Mouse (Mus musculus) kidney, adult 11 months (tissue): ENCODE measurements around the gene Abhd17c.

Experiments used
- DNase-seq: peaks from one replicate; pipeline ENCODE4 v3.0.0; 2022

The Abhd17c gene

DNA sequence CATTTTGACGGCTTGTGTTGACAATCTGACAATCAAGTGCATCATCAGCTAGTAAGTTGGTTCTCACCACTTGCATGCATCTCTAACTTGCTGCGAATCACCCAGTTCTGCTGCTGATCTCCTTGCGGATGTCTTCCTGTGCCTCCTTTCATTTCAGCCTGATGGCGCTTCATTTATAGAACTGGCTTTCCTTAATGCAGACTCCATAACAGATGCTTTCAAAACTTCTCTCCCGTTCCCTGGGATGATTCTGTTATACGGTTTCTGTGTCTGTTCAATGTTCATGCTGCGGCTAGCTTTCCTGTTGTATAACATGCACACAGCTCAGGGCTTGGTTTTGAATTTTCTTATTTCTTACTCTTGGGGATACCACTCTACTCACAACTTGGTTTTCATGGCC, 91.9 kb downstream of the Abhd17c start:
- DNase-seq, result no peak
